Mouse (Mus musculus) right cerebral cortex, adult 18-20 months (tissue): ENCODE data around the gene Rnft2.

Experiments
- DNase-seq: peaks from one replicate; pipeline ENCODE4 v3.0.0; 2022; ENCODE audit warnings: mixed read lengths

Gene Rnft2

DNA sequence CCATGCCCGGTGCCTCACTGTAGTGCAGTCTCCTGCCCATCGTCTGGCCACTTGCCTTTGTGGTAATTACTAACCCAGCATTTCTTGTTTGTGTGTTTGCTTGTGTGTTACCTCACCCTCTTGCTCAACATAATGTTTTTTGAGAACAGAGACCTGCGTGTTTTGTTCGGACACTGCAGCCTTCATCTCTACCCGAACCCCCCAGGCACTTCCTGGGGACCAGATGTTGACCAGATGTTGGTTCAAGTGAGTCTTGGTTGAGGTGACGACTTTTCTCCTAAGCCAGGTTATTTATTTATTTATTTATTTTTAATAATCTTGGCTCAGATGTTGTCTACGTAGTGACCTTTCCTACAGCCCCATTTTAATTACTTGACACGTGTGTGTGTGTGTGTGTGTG, 2.5 kb upstream of the Rnft2 start:
- DNase-seq, result no peak

DNA sequence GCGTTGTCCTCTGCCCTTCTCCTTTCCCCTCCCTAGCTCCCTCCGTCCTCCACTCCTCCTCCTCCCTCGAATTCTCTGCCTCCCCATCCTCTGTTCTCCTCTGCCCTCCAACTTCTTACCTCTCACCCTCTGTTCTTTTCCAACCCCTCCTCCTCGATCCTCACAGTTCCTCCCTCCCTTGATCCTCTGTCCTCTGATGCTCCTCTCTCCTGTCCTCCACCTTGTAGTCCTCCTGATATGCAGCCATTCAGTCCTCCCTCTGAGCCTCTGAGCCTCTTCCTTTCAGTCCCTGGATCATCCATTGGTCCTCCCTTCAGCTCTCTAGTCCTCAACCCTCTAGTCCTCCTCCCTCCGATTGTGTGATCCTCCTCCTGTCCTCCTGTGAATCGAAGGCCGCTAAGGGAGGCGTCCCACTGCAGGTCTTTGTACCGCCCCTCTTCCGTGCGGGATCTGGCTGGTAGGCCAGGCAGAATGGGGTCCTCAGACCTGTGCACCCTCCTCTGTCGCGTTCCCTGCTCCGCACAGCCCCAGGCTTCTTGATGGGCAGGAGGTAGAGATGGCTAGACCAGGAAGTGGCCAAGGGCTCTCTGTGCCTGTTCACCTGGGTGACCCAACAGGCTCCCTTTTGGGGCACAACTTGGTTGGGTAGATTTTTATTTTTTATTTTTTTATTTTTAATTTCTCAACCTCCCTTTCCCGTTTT, 841 bp upstream of the Rnft2 start:
- DNase-seq, result no peak

DNA sequence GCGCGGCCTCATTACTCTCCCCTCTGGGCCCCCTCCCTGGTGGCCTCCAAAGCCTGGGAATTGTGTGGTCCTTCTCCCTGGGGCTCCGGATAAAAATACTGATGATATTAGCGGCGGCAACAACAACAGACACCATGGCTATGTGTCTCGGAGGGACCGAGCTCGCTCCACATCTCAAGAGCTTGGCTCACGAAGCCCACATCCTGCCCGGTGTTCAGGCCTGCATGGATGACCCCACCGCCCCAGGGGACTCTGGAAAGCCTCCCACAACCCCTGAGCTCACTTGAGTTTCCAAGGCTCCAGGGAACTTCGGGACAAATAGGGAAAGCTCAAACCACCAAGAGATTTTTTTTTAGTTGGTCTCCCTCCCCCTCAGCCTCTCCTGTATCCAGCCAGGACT, 5.2 kb downstream of the Rnft2 start:
- no peak for DNase-seq

DNA sequence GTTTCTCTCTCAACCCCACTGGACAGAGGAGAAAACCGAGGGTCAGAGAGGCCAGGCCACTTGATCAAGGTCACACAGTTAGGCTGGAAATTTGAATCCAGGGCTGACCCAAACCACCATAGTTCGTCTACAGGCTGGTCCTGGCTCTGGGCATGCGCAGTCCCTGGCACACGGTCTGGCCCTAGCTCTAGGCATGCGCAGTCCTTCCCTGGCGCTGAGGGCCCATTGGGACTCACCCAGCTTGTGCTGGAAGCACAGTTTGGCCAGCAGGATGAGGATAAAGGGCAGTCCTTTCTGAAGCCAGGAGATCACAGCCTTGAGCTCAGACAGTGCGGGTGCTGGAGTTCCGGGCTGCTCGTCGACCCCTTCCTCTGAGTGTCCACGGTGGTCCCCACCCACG, 8.0 kb downstream of the Rnft2 start:
- DNase-seq, result no peak

DNA sequence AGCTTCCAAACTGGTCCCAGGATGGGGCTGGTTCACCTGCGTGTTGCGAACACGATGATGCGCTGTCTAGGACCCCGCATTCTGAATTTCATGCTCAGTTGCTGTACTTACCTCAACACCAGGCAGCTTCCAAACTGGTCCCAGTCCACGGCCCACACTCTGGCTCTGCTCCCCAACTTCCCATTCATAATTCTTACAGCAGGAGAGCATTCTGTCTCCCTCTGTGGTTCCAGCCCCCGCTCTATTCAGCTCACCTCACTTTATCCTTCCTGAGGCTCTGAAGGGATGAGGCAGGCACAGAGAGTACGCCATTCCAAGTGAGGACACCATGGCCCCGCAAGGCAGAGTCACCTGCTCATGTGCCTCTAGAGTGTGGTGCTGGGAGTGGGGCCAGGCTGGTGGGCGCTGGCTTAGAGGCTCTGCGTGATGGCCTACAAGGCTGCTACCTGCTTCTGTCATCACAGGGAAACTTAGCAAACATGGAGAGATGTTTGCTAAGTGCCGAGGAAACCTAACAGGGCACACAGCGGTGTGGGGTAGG, 14.8 kb downstream of the Rnft2 start:
- DNase-seq, result peak; percentile 34

DNA sequence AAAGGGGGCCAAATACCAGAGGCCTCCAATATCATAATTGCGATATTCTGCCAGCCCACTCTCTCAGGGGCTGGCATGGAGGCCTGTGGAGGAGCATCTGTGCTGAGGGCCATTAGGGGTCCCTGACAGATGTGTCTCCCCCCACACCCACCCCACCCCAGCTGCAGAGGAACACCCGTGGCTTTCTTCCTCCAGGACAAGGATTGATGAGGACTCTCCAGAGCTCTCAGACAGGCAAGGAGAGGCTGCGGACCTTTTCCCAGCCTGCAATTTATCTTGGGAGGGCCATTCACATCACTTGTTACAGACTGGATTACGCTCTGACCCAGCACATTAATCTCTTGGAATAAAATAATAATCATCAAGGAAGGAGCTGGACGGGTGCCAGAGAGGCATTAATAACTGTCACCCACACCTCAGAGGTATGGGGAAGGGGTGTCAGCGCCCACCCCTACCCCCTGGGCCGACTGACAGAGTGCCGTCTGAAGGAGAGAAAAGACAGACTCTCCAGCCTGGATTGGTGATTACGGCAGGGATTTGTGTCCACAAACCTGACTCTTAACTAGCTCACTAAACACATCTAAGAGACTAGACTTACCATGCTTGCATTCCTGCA, 21.7 kb downstream of the Rnft2 start:
- DNase-seq, result no peak

DNA sequence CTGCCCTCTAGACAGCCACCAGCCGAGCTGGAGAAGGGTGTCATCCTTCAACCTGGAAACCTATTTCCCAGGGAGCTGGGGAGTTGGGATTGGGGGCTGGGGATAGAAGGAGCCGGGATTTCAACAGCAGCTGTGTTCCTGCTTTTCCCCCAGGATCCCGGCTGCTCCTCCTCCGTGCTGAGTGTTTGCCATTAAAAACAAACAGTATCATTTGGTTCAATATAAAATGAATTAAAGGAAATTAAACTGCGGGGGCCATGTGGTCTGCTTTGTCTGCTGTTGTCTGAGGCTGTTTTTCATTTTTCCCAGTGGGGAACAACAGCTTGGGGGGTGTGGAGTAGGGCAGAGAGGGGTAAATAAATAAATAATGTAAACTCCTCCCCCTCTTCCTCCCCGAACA, 27.5 kb downstream of the Rnft2 start:
- DNase-seq, result no peak

DNA sequence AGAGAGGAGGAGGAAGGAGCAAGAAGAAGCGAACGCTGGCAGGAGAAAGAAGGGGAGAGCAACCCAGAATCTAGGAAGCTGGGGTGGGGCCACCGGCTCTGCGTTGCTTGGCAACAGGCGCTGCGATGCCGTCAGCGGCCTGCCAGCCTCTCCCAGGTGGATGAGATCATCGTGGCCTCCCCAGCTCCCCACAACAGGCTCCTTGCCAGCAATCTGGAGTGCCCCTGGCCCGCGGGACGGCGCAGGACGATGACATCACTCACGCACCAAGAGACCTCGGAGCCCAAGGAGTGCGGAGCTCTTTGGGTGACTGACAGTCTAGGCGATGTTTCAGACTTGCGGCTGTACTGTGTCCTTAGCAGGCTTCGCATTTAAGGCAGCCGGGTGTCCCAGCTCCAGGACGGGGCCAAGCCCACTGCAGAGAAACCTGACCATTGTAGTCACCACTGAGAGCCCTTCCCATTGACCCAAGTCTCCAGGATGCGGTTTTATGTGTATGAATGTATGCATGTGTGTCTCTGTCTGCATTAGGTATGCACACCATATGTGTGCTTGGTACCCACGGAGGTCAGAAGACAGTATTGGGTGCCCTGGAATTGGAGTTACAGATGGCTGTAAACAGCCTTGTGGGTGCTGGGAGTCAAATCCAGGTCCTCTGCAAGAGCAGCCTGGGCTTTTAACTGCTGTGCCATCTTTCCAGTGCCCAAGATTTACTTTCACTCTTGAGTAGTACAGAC, 30.3 kb downstream of the Rnft2 start:
- peak; percentile 94 for DNase-seq

DNA sequence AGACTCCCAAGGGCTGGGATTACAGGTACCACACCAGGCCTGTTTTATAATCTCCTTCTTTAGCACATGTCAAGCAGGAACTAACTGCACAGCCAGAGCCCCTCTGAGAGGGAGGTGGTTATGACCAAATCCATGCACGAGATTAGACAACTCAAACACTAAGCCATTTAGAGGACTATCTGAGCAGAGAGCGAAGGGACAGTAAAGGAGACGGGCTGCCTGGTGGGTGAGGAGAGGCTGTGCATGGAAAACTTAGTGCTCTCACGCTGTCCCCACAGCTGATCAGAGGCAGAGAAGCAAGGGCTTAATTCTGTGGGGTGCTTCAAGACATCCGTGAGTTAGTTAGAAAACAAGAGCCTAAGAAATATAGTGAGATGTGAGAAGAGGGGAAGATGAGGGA, 30.9 kb downstream of the Rnft2 start:
- DNase-seq, result no peak

DNA sequence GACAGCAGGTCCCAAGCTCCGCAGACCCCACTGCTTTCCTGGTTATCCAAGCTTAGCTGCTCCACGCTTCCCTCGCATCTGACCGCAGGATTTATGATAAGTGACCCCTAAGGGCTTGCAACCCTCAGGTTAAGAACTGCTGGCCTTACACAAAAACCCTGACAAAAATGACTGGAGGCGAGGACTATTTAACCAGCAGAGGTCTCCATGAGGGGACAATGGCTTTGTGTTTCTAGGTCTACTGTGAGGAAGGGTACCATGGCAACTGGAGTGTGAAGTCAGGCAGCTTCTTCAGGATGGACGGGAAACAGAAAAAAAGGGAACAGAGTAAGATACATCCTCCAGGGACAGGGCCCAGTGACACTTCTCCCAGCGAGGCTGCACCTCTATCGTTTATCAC, 39.1 kb downstream of the Rnft2 start:
- DNase-seq, result no peak

DNA sequence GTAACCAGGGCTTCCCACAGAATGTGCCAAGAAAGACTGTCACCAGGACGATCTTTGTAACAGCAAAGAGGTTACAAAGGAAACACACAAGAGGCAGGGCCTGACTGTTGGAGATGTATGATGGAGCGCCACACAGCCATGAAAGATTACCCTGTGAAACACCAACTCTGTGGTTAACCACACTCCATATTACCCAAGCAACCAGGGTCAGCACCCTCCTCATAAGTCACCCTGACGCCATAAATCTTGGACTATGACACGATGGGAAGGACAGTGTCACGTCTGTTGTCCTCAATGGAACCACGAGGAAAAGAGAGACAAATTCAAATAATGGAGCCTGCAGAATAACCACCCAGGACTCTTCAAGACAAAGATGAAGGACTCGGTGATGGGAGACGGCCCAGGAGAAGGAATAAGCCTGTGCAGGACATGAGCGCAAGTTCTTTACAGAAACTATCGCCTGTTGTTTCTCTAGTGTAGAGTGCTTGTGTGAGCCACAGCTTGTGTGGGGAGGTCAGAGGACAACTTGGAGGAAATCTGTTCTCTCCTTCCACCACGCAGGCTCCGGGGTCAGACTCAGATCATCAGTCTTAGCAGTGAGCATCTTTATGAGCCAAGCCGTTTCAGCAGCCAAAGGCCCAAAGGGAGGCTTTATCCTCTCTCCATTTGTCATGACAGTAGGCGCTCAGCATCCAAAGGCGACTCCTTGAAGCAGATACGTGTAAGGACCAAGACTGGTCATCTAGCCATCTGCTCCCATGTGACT, 40.1 kb downstream of the Rnft2 start:
- DNase-seq, result no peak

DNA sequence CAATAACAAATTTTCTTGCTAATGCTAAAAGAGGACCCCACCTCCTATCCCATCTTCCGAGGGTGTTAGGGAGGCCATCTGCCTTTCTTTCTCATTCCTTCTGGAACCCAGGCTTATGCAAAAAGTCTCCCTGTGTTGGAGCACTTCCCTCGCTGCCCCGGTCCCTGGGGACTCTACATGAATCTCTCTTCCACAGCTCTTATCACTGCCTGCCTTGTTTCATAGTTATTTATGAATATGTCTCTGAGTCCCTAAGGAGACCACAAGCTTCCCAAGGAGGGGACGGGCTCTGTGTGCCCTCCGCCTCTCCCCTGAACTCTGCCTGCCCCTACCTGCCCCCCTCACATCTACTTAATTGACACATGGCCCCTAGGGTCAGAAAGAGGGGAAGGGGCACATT, 45.2 kb downstream of the Rnft2 start:
- DNase-seq, result no peak

DNA sequence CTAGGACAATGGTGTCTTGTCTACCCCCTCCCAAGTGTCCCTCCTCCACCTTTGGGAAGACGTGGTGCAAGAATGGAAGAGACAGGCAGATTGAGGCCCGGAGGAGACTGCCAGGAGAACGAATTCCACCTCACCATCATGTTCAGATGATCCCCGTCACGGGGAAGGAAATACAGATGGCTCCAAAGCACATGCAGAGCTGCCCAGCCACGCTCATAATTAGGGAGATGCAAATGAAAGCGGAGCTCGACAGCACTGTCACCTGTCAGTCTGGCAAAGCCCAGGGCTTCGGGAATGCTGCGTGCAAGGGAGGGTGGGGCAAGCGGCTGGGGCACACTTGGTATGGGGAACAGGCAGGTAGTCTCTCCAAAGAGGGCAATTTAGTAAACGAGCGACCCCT, 47.5 kb downstream of the Rnft2 start:
- no peak for DNase-seq

DNA sequence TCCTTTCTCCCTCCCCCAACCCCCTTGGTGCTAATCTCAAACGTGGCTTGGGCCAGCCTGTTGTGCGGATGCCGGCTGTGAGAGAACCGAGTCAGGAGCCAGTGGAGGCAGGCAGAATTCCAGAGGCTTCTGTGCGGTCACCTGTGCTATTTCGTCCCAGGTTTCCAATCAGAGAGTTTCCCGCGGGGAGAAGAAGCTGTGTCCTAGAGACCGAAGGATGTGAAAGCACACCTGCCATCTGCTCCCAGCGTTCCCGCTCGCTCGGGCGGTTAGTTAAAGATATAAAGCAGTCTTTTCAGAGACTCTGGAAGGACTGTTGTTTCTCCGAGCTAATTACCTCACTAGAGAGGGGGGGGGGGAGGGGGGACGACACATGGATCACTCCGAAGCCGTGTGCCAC, 52.7 kb downstream of the Rnft2 start:
- no peak for DNase-seq

DNA sequence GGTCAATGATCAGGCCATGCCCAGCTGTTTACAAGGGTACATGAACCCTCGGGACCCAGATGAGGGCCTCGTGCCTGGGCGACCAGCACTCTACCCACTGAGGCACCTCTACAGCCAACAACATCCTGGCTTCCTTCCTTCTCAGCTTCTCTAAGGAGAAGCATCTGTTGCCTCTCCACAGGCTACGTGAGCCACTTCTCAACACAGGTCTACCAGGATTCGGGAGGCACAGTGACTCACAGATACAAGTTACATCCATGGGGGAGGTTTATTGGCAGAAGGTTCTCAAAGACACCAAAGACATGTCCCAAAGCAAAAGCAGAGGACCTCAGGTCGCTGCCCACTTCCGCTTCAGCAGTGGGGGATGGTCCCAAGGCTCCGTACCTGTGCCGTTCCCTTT, 54.4 kb downstream of the Rnft2 start:
- no peak for DNase-seq

DNA sequence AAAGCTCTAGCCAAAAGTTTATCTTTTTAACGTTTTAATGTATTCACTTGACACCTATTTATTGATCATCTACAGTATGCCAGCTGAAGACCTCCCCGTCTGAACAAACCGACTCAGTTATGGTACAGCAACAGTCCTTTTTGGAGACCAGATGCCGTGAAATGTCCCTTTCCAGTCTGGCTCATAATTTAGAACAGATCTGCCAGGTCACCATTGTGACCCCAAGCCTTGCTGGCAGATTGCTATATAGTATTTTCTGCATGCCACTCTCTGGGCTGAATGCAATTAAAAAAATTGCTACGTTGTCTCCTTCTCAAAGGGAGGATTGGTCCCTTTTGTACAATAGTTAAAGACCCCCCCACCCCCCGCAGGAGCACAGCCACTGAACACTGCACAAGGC, 56.6 kb downstream of the Rnft2 start:
- no peak for DNase-seq

DNA sequence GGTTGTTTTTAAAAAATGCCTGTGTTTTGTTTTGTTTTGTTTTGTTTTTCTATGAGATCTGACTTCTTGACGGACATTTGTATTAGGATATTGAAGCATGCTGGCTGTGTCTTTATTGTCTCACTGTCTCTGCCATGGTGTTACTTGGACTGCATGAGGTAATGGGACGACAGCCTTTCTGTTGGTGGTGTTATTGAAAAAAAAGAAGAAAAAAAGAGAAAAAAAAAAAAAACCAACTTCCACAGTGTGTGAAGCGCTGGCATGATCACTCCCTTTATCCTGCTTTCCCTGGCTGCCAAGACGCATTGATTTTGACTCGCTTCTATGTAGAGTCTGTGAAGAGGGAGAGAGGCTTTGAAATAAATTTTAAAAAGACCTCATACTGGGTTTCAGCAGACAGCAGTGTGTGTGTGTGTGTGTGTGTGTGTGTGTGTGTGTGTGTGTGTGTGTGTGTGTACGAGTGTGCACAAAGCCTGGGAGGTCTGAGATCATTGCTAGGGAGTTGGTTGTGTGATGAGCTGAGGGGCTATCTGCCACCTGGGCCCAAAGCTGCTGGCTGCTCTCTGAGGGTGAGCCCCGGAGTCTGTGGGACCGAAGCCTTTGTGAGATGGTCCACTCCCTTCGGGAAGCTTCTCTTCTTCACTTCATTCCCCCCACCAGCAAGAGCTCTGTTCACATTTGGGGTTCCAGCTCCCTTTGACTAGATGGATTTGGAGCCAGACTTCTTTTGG, 57.8 kb downstream of the Rnft2 start:
- DNase-seq, result no peak

DNA sequence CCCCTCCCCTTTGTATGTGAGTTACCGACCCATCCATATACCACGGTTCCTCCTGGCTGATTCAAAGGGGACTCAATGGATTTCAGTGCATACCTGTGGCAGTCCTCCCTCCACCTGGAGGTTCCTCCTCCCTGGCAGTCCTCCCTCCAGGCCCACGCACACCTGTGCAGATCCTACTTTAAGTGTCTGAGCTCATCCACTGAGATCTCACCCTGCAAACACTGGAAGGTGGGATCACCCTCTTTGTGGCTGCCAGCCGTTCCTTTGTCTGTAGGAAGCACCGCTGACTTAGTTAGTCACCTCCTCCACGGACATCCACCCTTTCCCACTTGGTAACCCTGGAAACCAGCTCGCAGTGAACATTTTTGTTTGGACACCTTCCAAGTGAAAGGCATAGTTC, 67.3 kb downstream of the Rnft2 start:
- DNase-seq, result no peak

DNA sequence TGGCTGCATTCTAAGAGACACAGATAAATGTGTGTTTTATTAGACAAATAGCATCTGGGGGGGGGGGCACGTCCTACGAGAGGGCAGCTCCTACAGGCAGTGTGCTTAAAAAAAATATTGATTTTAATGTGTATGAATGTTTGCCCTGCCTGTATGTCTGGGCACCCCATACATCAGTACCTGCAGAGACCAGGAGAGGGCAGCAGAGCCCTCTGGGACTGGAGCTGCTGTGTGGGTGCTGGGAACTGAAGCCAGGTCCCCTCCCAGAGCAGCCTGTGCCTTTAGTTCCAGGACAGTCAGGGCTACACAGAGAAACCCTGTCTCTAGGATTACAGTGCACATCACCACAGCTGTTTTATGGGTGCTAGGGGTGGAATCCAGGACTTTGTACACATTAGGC, 69.8 kb downstream of the Rnft2 start:
- DNase-seq, result no peak

DNA sequence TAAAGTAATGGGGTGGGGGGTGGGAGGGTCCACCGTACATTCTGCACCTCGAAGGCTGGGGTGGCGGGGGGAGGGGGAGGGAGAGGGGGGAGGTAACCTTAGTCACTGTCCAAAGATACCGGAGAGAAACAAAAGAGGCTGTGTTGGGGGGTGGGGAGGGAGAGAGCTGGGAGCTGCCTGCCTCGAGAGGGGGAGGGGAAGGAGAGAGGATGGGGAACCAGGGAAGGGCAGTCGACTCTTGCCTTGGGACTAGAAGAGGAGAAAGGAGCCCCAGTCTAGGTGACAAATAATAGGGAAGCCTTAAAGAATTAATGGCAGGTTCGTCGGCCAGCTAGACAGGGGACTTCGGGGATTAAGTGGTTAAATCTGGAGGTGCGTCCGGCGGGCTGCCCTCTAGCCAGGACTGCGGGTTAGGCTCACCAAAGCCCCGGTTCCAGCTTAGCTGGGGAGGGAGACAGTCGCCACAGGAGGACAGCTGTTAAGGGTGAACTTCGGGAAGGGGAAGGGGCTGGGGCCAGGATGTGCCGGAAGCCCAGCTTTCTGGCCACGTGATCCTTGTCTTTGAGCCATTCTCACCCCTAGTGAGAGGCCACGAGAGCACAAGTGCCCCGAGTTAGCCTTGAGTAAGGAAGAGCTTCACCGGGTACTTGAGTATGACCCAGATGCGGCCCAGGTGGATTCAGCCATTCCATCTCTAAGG, 70.5 kb downstream of the Rnft2 start:
- DNase-seq, result no peak

DNA sequence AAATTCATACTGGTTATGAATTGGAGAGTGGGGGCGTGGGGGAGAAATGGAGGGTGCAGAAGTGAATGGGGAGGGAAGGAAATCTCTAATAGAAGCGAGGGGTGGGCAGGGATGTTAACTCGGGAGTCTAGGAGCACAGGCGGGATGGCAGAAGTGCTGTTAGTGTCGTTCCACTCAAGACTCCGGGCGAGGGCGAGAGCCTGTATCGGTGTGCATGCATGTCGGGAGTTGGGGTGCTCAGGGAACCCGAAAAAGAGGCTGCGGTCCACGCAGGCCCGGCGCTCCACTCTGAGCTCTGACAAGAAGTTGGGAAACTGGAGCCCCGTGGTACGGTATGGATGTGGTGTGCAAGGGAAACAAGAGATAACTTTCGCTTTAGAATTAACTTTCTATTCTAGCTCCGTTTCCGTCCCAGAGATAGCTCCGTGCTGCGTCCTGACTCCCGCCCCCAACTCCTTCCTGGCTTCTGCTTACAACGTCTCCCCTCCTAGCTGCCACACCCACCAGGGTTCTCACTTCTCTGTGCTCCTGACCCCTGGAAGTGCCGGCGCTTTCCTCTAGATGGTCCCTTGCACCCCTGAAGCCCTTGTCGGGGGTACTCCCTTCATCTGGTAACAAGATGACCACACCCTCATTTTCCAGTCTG, 72.7 kb downstream of the Rnft2 start:
- DNase-seq, result peak; percentile 24
